Mouse (Mus musculus): ENCODE results near the gene Zfand3. TPM values are rescaled to one million over a fixed set of nuclear protein-coding genes. Genes with fewer than 3 reads are reported as not detected.

Gene Zfand3
- total and polyA plus RNA-seq, 3 experiments: 23.2 to 44.0 (median 23.5) TPM

DNA sequence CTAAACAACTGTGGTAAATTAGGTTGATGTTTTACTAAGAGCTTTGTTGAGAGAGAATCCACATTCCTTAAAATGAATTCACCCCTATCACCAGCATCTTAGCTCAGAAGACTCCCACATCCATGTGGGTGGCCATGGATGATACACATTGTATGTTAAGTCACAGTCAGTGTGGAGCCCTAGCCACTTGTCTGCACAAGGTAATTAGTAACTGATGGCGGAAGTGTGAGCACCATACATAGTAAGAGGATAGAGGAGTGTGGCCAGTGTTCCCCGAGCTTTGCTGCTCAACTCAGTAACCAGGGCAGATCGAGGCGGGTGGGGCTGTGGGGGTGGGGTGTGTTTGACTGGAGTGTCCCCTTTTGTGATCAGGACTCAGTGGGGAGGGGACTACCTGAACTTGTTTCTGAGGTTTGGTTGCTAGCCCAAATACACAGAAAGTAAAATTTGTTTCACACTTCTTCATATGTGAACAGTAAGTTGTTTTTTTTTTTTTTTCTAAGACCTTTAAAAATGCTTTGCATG, 99.2 kb downstream of the Zfand3 start:
- no peaks in the 10 kb centered on the region for H3K27me3 ChIP-seq (replicated peaks)
- dilution Hi-C loops (cut with MboI; ENCODE audit: extremely low pct_ligation_motif_present, extremely low pct_unique_long_range_greater_than_20kb, low sequenced_read_pairs): no loop called here
- DNase-seq (ENCODE audit: extremely low read depth): no peak
- H3K9me3 ChIP-seq (replicated peaks; ENCODE audit: low read length): no peaks in the 10 kb centered on the region
- no peak overlapping the region for H3K4me2 ChIP-seq (ENCODE audit: insufficient read depth, low read depth, poor library complexity, severe bottlenecking)
- peaks cover 0 to 24% of the 10 kb centered on the region in 2 experiments for H3K36me3 ChIP-seq (replicated peaks in 1 of 2; ENCODE audit: control insufficient read depth in 1 of 2, insufficient read depth in 1 of 2, low read length in 1 of 2)
- peaks cover 4% of the 10 kb centered on the region; the same call in 1 of the 2 replicates for H3K79me2 ChIP-seq (replicated peaks; ENCODE audit: control insufficient read depth, extremely low read depth, insufficient read depth, poor library complexity, severe bottlenecking)
- H3K27ac ChIP-seq (ENCODE audit: insufficient read depth, low read depth): no peak overlapping the region
- H3K4me1 ChIP-seq (ENCODE audit: control insufficient read depth in 1 of 2, insufficient read depth in 2 of 2): peaks cover 0 to 29% of the 10 kb centered on the region in 2 experiments; a peak in 2 of 4 replicates
- no peak overlapping the region for H3K9ac ChIP-seq (ENCODE audit: insufficient read depth, low read depth)
- TF ChIP-seq BHLHE40 (IDR thresholded peaks at IDR 0.05; ENCODE audit: low read depth, low read length): no peak
- TF ChIP-seq RAD21 (IDR thresholded peaks at IDR 0.05; ENCODE audit: low read depth, low read length): no peak
- no peak overlapping the region for H3K4me3 ChIP-seq (replicated peaks in 1 of 3; ENCODE audit: low read depth in 2 of 3, low read length in 2 of 3, poor library complexity in 1 of 3)
- in situ Hi-C loops (cut with MboI; ENCODE audit: low pct_ligation_motif_present, low pct_unique_long_range_greater_than_20kb, low sequenced_read_pairs): no loop called here

DNA sequence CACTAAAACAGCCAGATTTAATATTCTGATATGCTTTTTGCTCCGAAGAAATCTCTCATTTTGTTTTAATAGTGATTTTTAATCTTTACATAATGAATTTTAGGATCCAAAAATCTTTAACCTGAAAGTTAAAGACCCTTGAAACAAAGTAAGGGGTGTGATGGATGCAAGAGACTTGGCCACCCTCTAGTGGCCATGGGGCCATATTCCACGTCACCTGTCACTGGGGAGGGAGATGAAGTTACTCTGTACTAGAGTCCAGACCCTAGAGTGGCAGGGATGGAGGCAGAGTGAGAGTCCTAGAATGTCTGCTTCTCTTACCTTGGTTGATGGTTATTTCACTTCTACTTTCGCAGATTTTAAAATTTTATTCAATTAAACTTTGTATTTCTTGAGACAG, 100.8 kb downstream of the Zfand3 start:
- no peak overlapping the region for H3K4me3 ChIP-seq (replicated peaks in 1 of 3; ENCODE audit: low read depth in 2 of 3, low read length in 2 of 3, poor library complexity in 1 of 3)
- no peak for DNase-seq (ENCODE audit: extremely low read depth)
- no peak for TF ChIP-seq ZC3H11A (IDR thresholded peaks at IDR 0.05; ENCODE audit: low read depth, low read length)
- no peak for TF ChIP-seq POLR2A (IDR thresholded peaks at IDR 0.05; ENCODE audit: low read depth, low read length)
- TF ChIP-seq HCFC1 (IDR thresholded peaks at IDR 0.05; ENCODE audit: low read depth, low read length): no peak
- TF ChIP-seq SMC3 (IDR thresholded peaks at IDR 0.05; ENCODE audit: low read depth, low read length): peak; percentile 56
- TF ChIP-seq CTCF (conservative IDR thresholded peaks at IDR 0.05 in 1 of 2, IDR thresholded peaks at IDR 0.05 in 1 of 2; ENCODE audit: low read depth in 2 of 2, low read length in 2 of 2): peak in 1 of 2 experiments; percentile 72; a peak in 2 of 4 replicates
- TF ChIP-seq RAD21 (IDR thresholded peaks at IDR 0.05; ENCODE audit: low read depth, low read length): peak; percentile 75
- no peak for TF ChIP-seq IRF4 (IDR thresholded peaks at IDR 0.05; ENCODE audit: low read depth, low read length)
- no peak for TF ChIP-seq POLR2AphosphoS2 (IDR thresholded peaks at IDR 0.05; ENCODE audit: low read depth, low read length)
- TF ChIP-seq MAZ (IDR thresholded peaks at IDR 0.05; ENCODE audit: low read depth, low read length): no peak
- TF ChIP-seq CHD2 (IDR thresholded peaks at IDR 0.05; ENCODE audit: low read length): no peak
- TF ChIP-seq MYC (IDR thresholded peaks at IDR 0.05; ENCODE audit: low read depth, low read length): no peak
- no peak for TF ChIP-seq UBTF (IDR thresholded peaks at IDR 0.05; ENCODE audit: low read depth, low read length)
- TF ChIP-seq SIN3A (IDR thresholded peaks at IDR 0.05; ENCODE audit: low read length): no peak
- no peak for TF ChIP-seq E2F4 (IDR thresholded peaks at IDR 0.05; ENCODE audit: insufficient replicate concordance, low read depth, low read length)
- no peak for TF ChIP-seq ZKSCAN1 (IDR thresholded peaks at IDR 0.05; ENCODE audit: borderline replicate concordance, low read depth, low read length)
- no peak for TF ChIP-seq BHLHE40 (IDR thresholded peaks at IDR 0.05; ENCODE audit: low read depth, low read length)
- dilution Hi-C loops (cut with MboI; ENCODE audit: extremely low pct_ligation_motif_present, extremely low pct_unique_long_range_greater_than_20kb, low sequenced_read_pairs) (no loop called here), in situ Hi-C loops (cut with MboI; ENCODE audit: low pct_ligation_motif_present, low pct_unique_long_range_greater_than_20kb, low sequenced_read_pairs) (no loop called here)
- H3K79me2 ChIP-seq (replicated peaks; ENCODE audit: control insufficient read depth, extremely low read depth, insufficient read depth, poor library complexity, severe bottlenecking): peaks cover 4% of the 10 kb centered on the region; the same call in 1 of the 2 replicates
- peaks cover 0 to 20% of the 10 kb centered on the region in 2 experiments for H3K36me3 ChIP-seq (replicated peaks in 1 of 2; ENCODE audit: control insufficient read depth in 1 of 2, insufficient read depth in 1 of 2, low read length in 1 of 2)
- peaks cover 3 to 34% of the 10 kb centered on the region in 2 experiments; a peak in 2 of 4 replicates for H3K4me1 ChIP-seq (ENCODE audit: control insufficient read depth in 1 of 2, insufficient read depth in 2 of 2)
- no peak overlapping the region for H3K27ac ChIP-seq (ENCODE audit: insufficient read depth, low read depth)
- no peak overlapping the region for H3K9ac ChIP-seq (ENCODE audit: insufficient read depth, low read depth)
- no peaks in the 10 kb centered on the region for H3K27me3 ChIP-seq (replicated peaks)
- H3K9me3 ChIP-seq (replicated peaks; ENCODE audit: low read length): no peaks in the 10 kb centered on the region
- no peak overlapping the region for H3K4me2 ChIP-seq (ENCODE audit: insufficient read depth, low read depth, poor library complexity, severe bottlenecking)
